Mouse (Mus musculus) liver, postnatal 0 days (tissue): ENCODE data around the gene Plin4.

Experiments
- CTCF ChIP-seq: sonication (generic); IDR thresholded peaks from 2 replicates; pipeline ENCODE4 v1.5.1; 2016; ENCODE audit warnings: antibody characterized with exemption, low read depth
- EP300 ChIP-seq: IDR thresholded peaks from 2 replicates; pipeline ENCODE4 v1.6.1; 2016; ENCODE audit warnings: antibody characterized with exemption, low read depth, mild to moderate bottlenecking

DNA sequence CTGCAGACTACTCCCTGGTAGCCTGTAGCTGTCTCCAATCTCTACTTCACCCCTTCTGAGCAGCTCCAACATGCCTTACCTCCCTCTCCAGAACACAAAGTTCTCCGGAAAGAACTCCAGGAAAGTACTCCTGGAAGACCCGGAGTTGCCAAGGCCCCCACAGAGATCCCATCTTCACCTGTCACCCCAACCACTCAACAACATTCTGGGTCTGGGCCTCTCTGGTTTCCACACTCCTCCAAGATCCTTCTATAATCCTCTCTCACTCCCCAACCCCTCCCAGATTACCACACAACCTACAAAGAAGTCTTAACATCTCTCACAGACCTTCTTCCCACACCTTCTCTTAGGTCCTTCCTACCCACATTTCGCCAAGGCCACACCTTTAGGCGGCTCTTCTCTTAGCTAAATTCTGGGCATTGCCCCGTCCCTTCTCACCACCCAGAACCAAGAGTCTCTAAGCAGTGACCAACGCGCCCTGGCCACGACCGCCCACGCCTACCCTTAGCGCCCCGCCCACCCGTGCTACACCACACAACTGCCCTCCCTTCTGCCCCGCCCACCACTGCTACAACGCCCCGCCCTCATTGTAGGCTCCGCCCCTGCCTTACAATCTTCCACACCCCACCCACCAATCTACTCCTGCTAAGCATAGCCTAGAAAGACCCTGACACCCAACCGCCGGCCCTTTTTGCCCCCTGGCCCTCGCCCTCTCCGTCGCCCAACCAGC is 35.3 kb downstream of the Plin4 start:
- TF ChIP-seq CTCF (no peak), EP300 (no peak)
